Mouse (Mus musculus): ENCODE data around the gene Cenpv. TPM values are rescaled to one million over a fixed set of nuclear protein-coding genes. Genes with fewer than 3 reads are reported as not detected.

Cenpv gene
- polyA plus RNA-seq, 1 experiment from 2014 or later, result 67.0 TPM

GRCm38 (mm10) chr11:62495276-62495801 lies 43.7 kb downstream of the Cenpv start:
- Histone ChIP-seq H3K4me2 (no peak overlapping the region), H3K4me3 (no peak overlapping the region), H3K27ac (no peak overlapping the region), H3K9ac (no peak overlapping the region), H3K4me1 (no peaks in the 10 kb centered on the region), H3K9me3 (no peaks in the 10 kb centered on the region), H3K27me3 (replicated peaks) (no peaks in the 10 kb centered on the region), H3K36me3 (replicated peaks) (no peaks in the 10 kb centered on the region)
- no peak for ATAC-seq (replicated peaks)
- 30% methylated on average over 7 of the region's 10 CpGs for WGBS

DNA sequence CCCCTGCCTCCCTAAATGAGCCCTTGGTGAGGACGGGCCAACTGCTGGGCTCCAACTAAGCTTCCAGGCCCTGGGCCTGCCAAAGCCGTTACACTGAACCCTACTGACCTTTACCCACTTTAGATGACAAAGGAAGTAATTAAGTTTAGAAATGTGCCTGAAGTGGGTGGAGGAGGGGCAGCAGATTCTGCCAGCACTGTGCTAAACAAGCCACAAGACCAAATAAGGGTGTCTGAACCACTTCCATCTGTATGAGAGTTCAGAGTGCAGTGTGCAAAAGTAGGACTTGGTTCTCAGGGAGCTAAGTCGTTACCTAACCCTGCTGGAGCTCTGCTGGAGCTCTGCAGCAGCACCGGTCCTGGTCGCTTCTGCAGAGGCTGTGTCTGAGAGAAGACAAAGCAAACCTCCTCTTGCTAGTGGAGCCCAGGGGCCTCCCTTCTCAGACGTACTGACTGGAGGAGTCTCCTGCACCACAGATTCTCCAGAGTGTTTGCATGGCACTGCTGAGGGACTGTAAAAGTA lies 44.2 kb downstream of the Cenpv start:
- Histone ChIP-seq H3K4me3 (no peak overlapping the region), H3K27me3 (replicated peaks) (no peaks in the 10 kb centered on the region), H3K9ac (no peak overlapping the region), H3K27ac (no peak overlapping the region), H3K4me1 (no peaks in the 10 kb centered on the region), H3K36me3 (replicated peaks) (no peaks in the 10 kb centered on the region), H3K4me2 (no peak overlapping the region), H3K9me3 (no peaks in the 10 kb centered on the region)
- no peak for ATAC-seq (replicated peaks)
- WGBS, result 8% methylated on average over 6 of the region's 6 CpGs

DNA sequence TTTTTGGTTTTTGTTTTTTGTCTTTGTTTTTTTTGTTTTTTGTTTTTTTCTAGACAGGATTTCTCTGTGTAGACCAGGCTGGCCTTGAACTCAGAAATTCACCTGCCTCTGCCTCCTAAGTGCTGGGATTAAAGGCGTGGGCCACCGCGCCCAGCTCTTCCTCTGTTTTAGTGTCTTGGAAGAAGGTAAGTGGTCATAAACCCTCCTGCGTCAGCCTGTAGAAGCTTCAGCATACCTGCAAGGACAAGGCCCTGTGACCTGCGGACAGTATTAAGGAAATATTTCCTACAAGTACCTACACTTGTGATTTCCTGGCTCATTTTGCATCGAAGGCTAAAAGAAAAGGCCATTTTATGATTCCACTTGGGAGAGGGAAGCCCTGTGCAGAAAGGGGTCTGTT lies 45.4 kb downstream of the Cenpv start:
- H3K4me2 ChIP-seq, result no peak overlapping the region
- H3K9me3 ChIP-seq, result no peaks in the 10 kb centered on the region
- ATAC-seq (replicated peaks), result no peak
- no peaks in the 10 kb centered on the region for H3K36me3 ChIP-seq (replicated peaks)
- H3K4me3 ChIP-seq, result no peak overlapping the region
- no peak overlapping the region for H3K27ac ChIP-seq
- no peak overlapping the region for H3K9ac ChIP-seq
- no peaks in the 10 kb centered on the region for H3K4me1 ChIP-seq
- no peaks in the 10 kb centered on the region for H3K27me3 ChIP-seq (replicated peaks)
- 98% methylated on average over 6 of the region's 6 CpGs for WGBS

GRCm38 (mm10) chr11:62487540-62488350 lies 51.3 kb downstream of the Cenpv start:
- ATAC-seq (replicated peaks), result no peak
- Histone ChIP-seq H3K4me1 (no peaks in the 10 kb centered on the region), H3K4me2 (no peak overlapping the region), H3K36me3 (replicated peaks) (no peaks in the 10 kb centered on the region), H3K9ac (no peak overlapping the region), H3K27me3 (replicated peaks) (no peaks in the 10 kb centered on the region), H3K4me3 (no peak overlapping the region), H3K27ac (no peak overlapping the region), H3K9me3 (no peaks in the 10 kb centered on the region)
- 90% methylated on average over 10 of the region's 10 CpGs for WGBS

GRCm38 (mm10) chr11:62486949-62487348 lies 52.1 kb downstream of the Cenpv start:
- Histone ChIP-seq H3K9me3 (no peaks in the 10 kb centered on the region), H3K27me3 (replicated peaks) (no peaks in the 10 kb centered on the region), H3K4me3 (no peak overlapping the region), H3K4me2 (no peak overlapping the region), H3K27ac (no peak overlapping the region), H3K36me3 (replicated peaks) (no peaks in the 10 kb centered on the region), H3K4me1 (no peaks in the 10 kb centered on the region), H3K9ac (no peak overlapping the region)
- ATAC-seq (replicated peaks), result no peak
- WGBS, result 98% methylated on average over 1 of the region's 1 CpGs

- WGBS, result 87% methylated on average over 5 of the region's 5 CpGs
- Histone ChIP-seq H3K9ac (no peak overlapping the region), H3K4me3 (no peak overlapping the region), H3K4me2 (no peak overlapping the region), H3K27me3 (replicated peaks) (no peaks in the 10 kb centered on the region), H3K4me1 (no peaks in the 10 kb centered on the region), H3K9me3 (no peaks in the 10 kb centered on the region), H3K36me3 (replicated peaks) (no peaks in the 10 kb centered on the region), H3K27ac (no peak overlapping the region)
- ATAC-seq (replicated peaks), result no peak
These were observed 59.5 kb downstream of the Cenpv start for GRCm38 (mm10) chr11:62479581-62479980.

- no peak for ATAC-seq (replicated peaks)
- H3K4me1 ChIP-seq, result no peaks in the 10 kb centered on the region
- no peaks in the 10 kb centered on the region for H3K27me3 ChIP-seq (replicated peaks)
- H3K27ac ChIP-seq, result no peak overlapping the region
- WGBS, result 62% methylated on average over 6 of the region's 6 CpGs
- H3K9me3 ChIP-seq, result no peaks in the 10 kb centered on the region
- H3K36me3 ChIP-seq (replicated peaks), result no peaks in the 10 kb centered on the region
- H3K4me3 ChIP-seq, result no peak overlapping the region
- no peak overlapping the region for H3K9ac ChIP-seq
- H3K4me2 ChIP-seq, result no peak overlapping the region
These were observed 60.1 kb downstream of the Cenpv start for GRCm38 (mm10) chr11:62478931-62479330.

DNA sequence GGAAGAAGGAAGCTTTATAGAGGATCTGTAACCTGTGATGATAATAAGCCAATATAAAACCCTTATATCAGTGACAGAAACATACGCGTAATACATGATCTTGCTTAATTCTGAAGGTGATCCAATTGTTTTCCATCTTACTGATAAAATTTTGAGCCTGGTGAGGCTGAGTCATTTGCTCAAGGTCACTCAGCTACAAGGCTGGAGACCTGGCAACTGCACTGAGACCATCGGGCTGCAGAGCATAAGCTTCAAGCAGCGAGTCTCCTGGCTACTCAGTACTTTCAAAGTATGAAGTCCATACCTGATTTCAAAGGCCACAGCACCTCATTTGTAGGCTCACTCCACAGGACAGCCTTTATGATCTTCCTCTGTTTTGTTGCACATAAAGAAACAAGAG lies 62.9 kb downstream of the Cenpv start:
- Histone ChIP-seq H3K4me2 (no peak overlapping the region), H3K9me3 (no peaks in the 10 kb centered on the region), H3K27ac (no peak overlapping the region), H3K27me3 (replicated peaks) (no peaks in the 10 kb centered on the region), H3K36me3 (replicated peaks) (no peaks in the 10 kb centered on the region), H3K9ac (no peak overlapping the region), H3K4me3 (no peak overlapping the region), H3K4me1 (no peaks in the 10 kb centered on the region)
- 97% methylated on average over 4 of the region's 4 CpGs for WGBS
- no peak for ATAC-seq (replicated peaks)

Other genes with a start within 250 kb of the Cenpv start
- 8.0 and 8.6 TPM in 2 replicates for gene Pigl, start 80.8 kb downstream of the Cenpv start, polyA plus RNA-seq (2015; fragmentation: Nextera tagmentation; extraction: Ambion mirVana)
- 179 and 182 TPM in 2 replicates for gene Ncor1, start 80.7 kb downstream of the Cenpv start, polyA plus RNA-seq (2015; fragmentation: Nextera tagmentation; extraction: Ambion mirVana)
- 4,689 and 4,874 TPM in 2 replicates for gene Ubb, start 11.9 kb upstream of the Cenpv start, polyA plus RNA-seq (2015; fragmentation: Nextera tagmentation; extraction: Ambion mirVana)
- 35.8 and 38.8 TPM in 2 replicates for gene Trpv2, start 35.2 kb upstream of the Cenpv start, polyA plus RNA-seq (2015; fragmentation: Nextera tagmentation; extraction: Ambion mirVana)
- 12.1 and 12.4 TPM in 2 replicates for gene Lrrc75a, start 109.3 kb upstream of the Cenpv start, polyA plus RNA-seq (2015; fragmentation: Nextera tagmentation; extraction: Ambion mirVana)
- 21.6 and 23.3 TPM in 2 replicates for gene Mmgt2, start 109.4 kb upstream of the Cenpv start, polyA plus RNA-seq (2015; fragmentation: Nextera tagmentation; extraction: Ambion mirVana)
- 22.2 and 24.9 TPM in 2 replicates for gene Zfp287, start 192.6 kb upstream of the Cenpv start, polyA plus RNA-seq (2015; fragmentation: Nextera tagmentation; extraction: Ambion mirVana)
- not detected in 2 replicates for gene Gm10428, start 213.8 kb upstream of the Cenpv start, polyA plus RNA-seq (2015; fragmentation: Nextera tagmentation; extraction: Ambion mirVana)